Mouse (Mus musculus) hindbrain, embryonic 13.5 days (tissue): ENCODE data around the gene Pi4kb. TPM values are rescaled to one million over a fixed set of nuclear protein-coding genes. Genes with fewer than 3 reads are reported as not detected.
A peak's percentile ranks its signal among the peaks of the same experiment; 100 is the strongest.
"Not testable (repeated sequence)": the region's sequence is repeated elsewhere in the genome, so short reads cannot be mapped to it uniquely, and the experiment has no call there.

ENCODE experiments used
- ATAC-seq: fragments of 200-750 bp; cut with Nextera tagmentation; 2 replicates; pipeline ENCODE4 v1.8.0; 2017; ENCODE audit warnings: moderate TSS enrichment; ENCODE audit not compliant: low FRiP score
- H3K27ac ChIP-seq: fragments of 300-500 bp; sonication (generic); 2 replicates; pipeline ENCODE4 v1.5.1; 2015; ENCODE audit warnings: inconsistent platforms, mild to moderate bottlenecking, moderate library complexity
- H3K27me3 ChIP-seq: fragments of 300-500 bp; sonication (generic); 2 replicates; pipeline ENCODE4 v1.6.1; 2015; ENCODE audit warnings: mild to moderate bottlenecking, inconsistent platforms
- H3K36me3 ChIP-seq: fragments of 300-500 bp; sonication (generic); 2 replicates; pipeline ENCODE4 v1.6.1; 2015; ENCODE audit warnings: mild to moderate bottlenecking, inconsistent platforms
- H3K4me1 ChIP-seq: fragments of 300-500 bp; sonication (generic); replicated peaks from 2 replicates; pipeline ENCODE4 v1.6.1; 2015; ENCODE audit warnings: inconsistent platforms
- H3K4me2 ChIP-seq: fragments of 300-500 bp; sonication (generic); 2 replicates; pipeline ENCODE4 v1.6.1; 2015; ENCODE audit warnings: inconsistent platforms, mild to moderate bottlenecking, moderate library complexity
- H3K4me3 ChIP-seq: fragments of 300-500 bp; sonication (generic); 2 replicates; pipeline ENCODE4 v1.5.1; 2015; ENCODE audit warnings: mild to moderate bottlenecking, inconsistent platforms
- H3K9ac ChIP-seq: fragments of 300-500 bp; sonication (generic); 2 replicates; pipeline ENCODE4 v1.6.1; 2015; ENCODE audit warnings: mild to moderate bottlenecking, inconsistent platforms
- H3K9me3 ChIP-seq: fragments of 300-500 bp; sonication (generic); 2 replicates; pipeline ENCODE4 v1.6.1; 2016; ENCODE audit warnings: inconsistent platforms
- WGBS: fragments of 180-500 bp; shearing (Covaris S2); methylation state at CpG from one replicate; pipeline ENCODE4 v1.1.7; 2015; 5-methylcytosine and 5-hydroxymethylcytosine counted together
- polyA plus RNA-seq: library from polyadenylated mRNA; unstranded; fragments of >200 nt; fragmentation: Nextera tagmentation; extraction: Ambion mirVana; gene quantifications from 2 replicates; pipeline ENCODE4 v1.2.1, GENCODE M21; 2015

Gene Pi4kb
- 23.2 and 24.7 TPM in 2 replicates for polyA plus RNA-seq

GRCm38 (mm10) chr3:94974528-94975422, at the start of gene Pi4kb:
Gene Pi4kb (plus strand): TSS chr3:94974731.
- peak within 1 kb of the TSS; percentile 62 for H3K4me2 ChIP-seq
- H3K36me3 ChIP-seq = peaks cover 19% of the 10 kb centered on the region
- H3K9me3 ChIP-seq = no peaks in the 10 kb centered on the region
- WGBS = under 1% methylated on average over 46 of the region's 57 CpGs
- H3K27ac ChIP-seq = peak within 1 kb of the TSS; percentile 92
- peak within 1 kb of the TSS; percentile 72 for H3K4me3 ChIP-seq
- ATAC-seq = peak; percentile 95
- no peaks in the 10 kb centered on the region for H3K27me3 ChIP-seq
- peak within 1 kb of the TSS; percentile 93 for H3K9ac ChIP-seq
- peaks cover 29% of the 10 kb centered on the region for H3K4me1 ChIP-seq

GRCm38 (mm10) chr3:94926301-94926736, 48.2 kb upstream of the Pi4kb start:
- ATAC-seq, H3K4me1 ChIP-seq, H3K4me3 ChIP-seq, H3K27me3 ChIP-seq, H3K4me2 ChIP-seq, H3K36me3 ChIP-seq, H3K9ac ChIP-seq, H3K9me3 ChIP-seq, H3K27ac ChIP-seq: not testable (repeated sequence)
- WGBS = 49% methylated on average over 4 of the region's 4 CpGs

GRCm38 (mm10) chr3:94928979-94929378, 45.6 kb upstream of the Pi4kb start:
- not testable (repeated sequence) for H3K27me3 ChIP-seq, H3K4me2 ChIP-seq, H3K4me3 ChIP-seq, ATAC-seq, H3K27ac ChIP-seq, H3K9me3 ChIP-seq, H3K36me3 ChIP-seq, H3K9ac ChIP-seq
- peaks cover 12% of the 10 kb centered on the region for H3K4me1 ChIP-seq
- 87% methylated on average over 4 of the region's 4 CpGs for WGBS

GRCm38 (mm10) chr3:94930386-94931266, 43.9 kb upstream of the Pi4kb start:
- not testable (repeated sequence) for ATAC-seq
- peaks cover 12% of the 10 kb centered on the region for H3K4me1 ChIP-seq
- 54% methylated on average over 7 of the region's 7 CpGs for WGBS

GRCm38 (mm10) chr3:94931427-94932082, 43.0 kb upstream of the Pi4kb start:
- not testable (repeated sequence) for H3K27me3 ChIP-seq, H3K9me3 ChIP-seq, H3K9ac ChIP-seq, H3K27ac ChIP-seq, H3K4me3 ChIP-seq, ATAC-seq, H3K4me2 ChIP-seq, H3K36me3 ChIP-seq
- WGBS = 84% methylated on average over 10 of the region's 10 CpGs
- peaks cover 12% of the 10 kb centered on the region for H3K4me1 ChIP-seq

More at GRCm38 (mm10) chr3:94930386-94931266, 43.9 kb upstream of the Pi4kb start:
- H3K4me2 ChIP-seq, H3K4me3 ChIP-seq, H3K27ac ChIP-seq, H3K36me3 ChIP-seq, H3K9ac ChIP-seq, H3K9me3 ChIP-seq, H3K27me3 ChIP-seq: not testable (repeated sequence)

GRCm38 (mm10) chr3:94932279-94932678, 42.3 kb upstream of the Pi4kb start:
- H3K27ac ChIP-seq = peak overlapping the region; percentile 14; the same call in 1 of the 2 replicates

GRCm38 (mm10) chr3:94932809-94933564, 41.5 kb upstream of the Pi4kb start, which contains the start of gene Selenbp1:
Gene Selenbp1 (plus strand): TSS chr3:94933056.
- Histone ChIP-seq H3K27ac (peak within 1 kb of the TSS; percentile 60), H3K9me3 (no peaks in the 10 kb centered on the region), H3K9ac (peak within 1 kb of the TSS; percentile 55; the same call in 1 of the 2 replicates), H3K27me3 (no peaks in the 10 kb centered on the region), H3K36me3 (no peaks in the 10 kb centered on the region), H3K4me2 (peak within 1 kb of the TSS; percentile 48), H3K4me3 (peak within 1 kb of the TSS; percentile 25; the same call in 1 of the 2 replicates), H3K4me1 (peaks cover 12% of the 10 kb centered on the region)
- WGBS = 25% methylated on average over 16 of the region's 16 CpGs
- ATAC-seq = peak; percentile 84

More at GRCm38 (mm10) chr3:94932279-94932678, 42.3 kb upstream of the Pi4kb start:
- not testable (repeated sequence) for ATAC-seq, H3K9ac ChIP-seq, H3K4me2 ChIP-seq, H3K4me3 ChIP-seq, H3K27me3 ChIP-seq, H3K9me3 ChIP-seq, H3K36me3 ChIP-seq
- peaks cover 12% of the 10 kb centered on the region for H3K4me1 ChIP-seq
- WGBS = 81% methylated on average over 2 of the region's 2 CpGs

GRCm38 (mm10) chr3:94933604-94934003, 40.9 kb upstream of the Pi4kb start:
- peaks cover 12% of the 10 kb centered on the region for H3K4me1 ChIP-seq
- H3K4me2 ChIP-seq, H3K9ac ChIP-seq, H3K9me3 ChIP-seq, ATAC-seq, H3K4me3 ChIP-seq, H3K27me3 ChIP-seq, H3K36me3 ChIP-seq, H3K27ac ChIP-seq: not testable (repeated sequence)
- WGBS = no CpG with 5 or more reads among the region's 2 CpGs

GRCm38 (mm10) chr3:94934564-94934963, 40.0 kb upstream of the Pi4kb start:
- H3K36me3 ChIP-seq, H3K9me3 ChIP-seq, H3K4me2 ChIP-seq, H3K27me3 ChIP-seq, H3K27ac ChIP-seq, H3K4me3 ChIP-seq, ATAC-seq, H3K9ac ChIP-seq: not testable (repeated sequence)
- WGBS = 92% methylated on average over 3 of the region's 3 CpGs
- H3K4me1 ChIP-seq = peaks cover 12% of the 10 kb centered on the region

- not testable (repeated sequence) for H3K27ac ChIP-seq, H3K9me3 ChIP-seq, H3K27me3 ChIP-seq, ATAC-seq, H3K4me2 ChIP-seq, H3K4me3 ChIP-seq, H3K9ac ChIP-seq, H3K36me3 ChIP-seq
- peaks cover 12% of the 10 kb centered on the region for H3K4me1 ChIP-seq
- 88% methylated on average over 3 of the region's 3 CpGs for WGBS
These were observed 39.2 kb upstream of the Pi4kb start for GRCm38 (mm10) chr3:94935332-94935731.

GRCm38 (mm10) chr3:94936147-94936546, 38.4 kb upstream of the Pi4kb start:
- not testable (repeated sequence) for H3K4me3 ChIP-seq, H3K27ac ChIP-seq, H3K27me3 ChIP-seq, ATAC-seq, H3K9me3 ChIP-seq, H3K36me3 ChIP-seq, H3K4me2 ChIP-seq, H3K9ac ChIP-seq
- H3K4me1 ChIP-seq = peaks cover 12% of the 10 kb centered on the region
- 86% methylated on average over 5 of the region's 5 CpGs for WGBS
